Mouse (Mus musculus): ENCODE measurements at regions not wholly inside any gene's neighbourhood (a gene's known extent, or its start where the extent isn't known, plus 50 kb on each side); places are given as distances from the start of the nearest gene placed in this dataset.

- TF ChIP-seq POLR2A (IDR thresholded peaks at IDR 0.05; ENCODE audit: extremely low read depth, insufficient read depth, low read length) (no peak), CTCF (IDR thresholded peaks at IDR 0.05; ENCODE audit: low read depth, low read length) (no peak)
Measured at GRCm38 (mm10) chr3:52784476-52784875, 232.6 kb downstream of the Cog6 start.
